Mouse (Mus musculus): ENCODE results near the gene Ogn.

Ogn gene

DNA sequence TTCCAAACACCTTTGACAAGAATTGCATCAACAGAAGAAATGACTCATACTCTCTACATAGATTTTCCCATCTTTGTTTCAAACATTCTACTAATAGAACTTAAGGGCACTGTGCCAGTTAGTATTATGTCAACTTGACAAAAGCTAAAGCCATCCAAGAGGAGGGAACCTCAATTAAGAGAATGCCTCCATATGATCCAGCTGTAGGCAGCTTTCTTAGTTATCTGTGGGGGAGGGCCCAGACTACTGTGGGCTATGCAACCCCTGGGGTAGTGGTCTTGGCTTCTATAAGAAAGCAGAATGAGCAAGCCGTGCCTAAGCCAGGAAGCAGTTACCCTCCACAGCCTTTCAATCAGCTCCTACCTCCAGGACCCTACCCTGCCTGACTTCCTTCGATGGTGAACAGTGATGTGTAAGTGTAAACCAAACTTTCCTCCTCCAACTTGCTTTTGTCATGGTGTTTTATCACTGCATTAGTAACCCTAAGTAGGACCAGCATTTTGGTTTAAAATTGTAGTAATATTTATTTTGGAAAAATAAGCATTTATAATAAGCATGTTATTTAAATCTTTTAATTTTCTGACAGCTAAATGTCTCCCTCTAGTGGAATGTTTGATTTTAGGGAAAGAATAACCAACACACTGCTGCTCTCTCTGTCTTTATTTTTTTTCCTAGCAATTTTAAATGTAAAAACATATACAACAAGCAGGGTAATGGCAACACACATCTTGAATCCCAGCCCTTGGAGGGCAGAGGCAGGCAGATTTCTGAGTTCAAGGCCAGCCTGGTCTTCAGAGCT, 37.1 kb downstream of the Ogn start:
- DNase-seq (ENCODE audit: low spot score in 2 of 2): no peak

DNA sequence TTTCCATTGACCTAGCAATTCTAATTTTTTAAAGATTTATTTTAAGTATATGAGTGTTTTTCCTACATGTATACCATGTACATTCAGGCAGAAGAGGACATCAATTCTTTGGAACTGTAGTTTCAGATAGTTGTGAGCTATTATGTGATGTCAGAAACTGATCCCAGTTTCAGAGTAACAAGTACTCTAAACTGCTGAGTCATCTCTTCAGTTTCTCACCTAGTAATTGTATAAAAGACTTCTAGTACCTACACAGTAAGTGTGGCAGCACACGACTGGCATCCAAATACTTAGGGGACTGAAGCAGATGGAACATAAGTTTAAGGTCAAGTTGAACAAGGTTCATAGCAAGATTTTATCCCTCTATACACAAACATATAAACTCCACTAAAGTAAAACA, 38.2 kb downstream of the Ogn start:
- DNase-seq (ENCODE audit: low spot score in 2 of 2): no peak

DNA sequence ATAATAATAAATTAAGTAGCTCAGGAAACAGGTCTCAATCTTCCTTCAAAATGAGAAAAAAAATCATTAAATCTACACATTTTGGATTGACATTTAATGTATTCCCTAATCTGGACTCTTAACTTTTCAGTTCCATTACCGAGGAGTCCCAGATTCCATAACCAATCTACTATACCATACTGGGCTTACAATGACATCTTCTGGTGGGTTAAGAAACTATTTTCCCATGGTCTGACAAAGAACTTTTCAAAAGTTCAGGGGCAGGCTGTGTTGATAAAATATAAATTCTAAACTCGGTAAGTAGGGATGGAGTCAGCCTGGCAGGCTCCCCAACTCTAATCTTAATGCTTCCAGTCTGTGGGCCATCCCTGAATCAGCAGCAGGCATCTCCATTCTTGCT, 43.3 kb downstream of the Ogn start:
- DNase-seq (ENCODE audit: low spot score in 2 of 2): no peak

DNA sequence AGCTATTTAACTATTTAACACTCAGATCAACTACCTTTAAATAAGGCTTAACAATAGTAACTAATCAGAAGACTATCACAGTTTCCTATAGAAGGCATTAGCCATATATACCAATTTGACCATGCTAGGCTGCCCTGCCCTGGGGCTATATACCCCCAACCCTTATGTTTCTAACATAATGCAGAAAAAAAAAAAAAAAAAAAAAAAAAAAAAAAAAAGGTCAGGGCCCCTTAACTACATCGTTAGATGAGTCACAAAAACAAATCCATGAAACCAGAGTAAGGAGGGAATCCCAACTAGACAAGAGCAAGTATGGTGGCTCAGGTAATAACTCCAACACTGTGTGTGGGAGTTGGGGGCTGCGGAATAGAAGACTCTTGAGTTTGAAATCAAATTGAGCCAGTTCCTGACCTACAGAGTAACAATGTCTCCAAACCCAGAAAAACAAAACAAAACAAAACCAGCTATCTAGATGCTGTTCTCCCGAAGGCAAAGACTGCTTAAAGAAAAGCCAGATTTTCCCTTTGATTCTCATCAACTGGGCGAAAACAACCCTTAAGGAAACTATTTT, 44.0 kb downstream of the Ogn start:
- DNase-seq (ENCODE audit: low spot score in 2 of 2): no peak

DNA sequence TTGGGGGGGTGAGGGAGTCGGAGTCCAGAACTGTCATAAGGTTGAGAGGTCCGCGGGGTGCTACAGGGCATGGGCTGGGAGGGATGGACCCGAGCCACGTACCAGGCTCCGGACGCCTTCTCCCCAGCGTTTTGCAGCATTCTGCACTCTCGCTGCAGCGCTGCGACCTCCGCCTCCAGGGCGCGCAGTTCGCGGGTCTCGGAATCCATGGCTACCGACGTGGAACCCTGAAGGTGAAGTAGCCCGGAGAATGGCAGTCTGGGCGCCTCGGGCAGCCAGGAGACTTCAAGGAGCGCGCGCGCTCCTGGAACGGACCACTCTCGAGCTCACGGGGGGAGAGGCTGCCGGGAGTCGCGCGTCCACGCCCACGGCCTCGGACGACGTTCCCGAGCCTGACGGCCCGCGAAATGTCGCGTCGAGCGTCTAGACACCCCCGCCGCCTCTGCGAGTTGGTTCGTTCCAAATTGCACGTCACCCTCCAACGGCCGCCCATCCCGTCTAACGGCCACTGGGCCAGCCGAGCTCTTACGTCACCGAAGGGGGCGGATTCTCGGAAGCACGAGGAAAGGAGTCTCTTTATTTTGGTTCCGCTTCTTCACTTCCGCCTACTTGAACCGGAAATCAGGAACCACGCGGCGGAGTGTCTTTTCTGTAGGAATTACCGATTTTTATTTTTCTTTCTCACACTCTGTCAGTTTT, 44.8 kb downstream of the Ogn start, which contains the start of the genes Cenpp and Nol8:
Cenpp (minus strand) TSS at position 305 of the 699 bp plus-strand sequence.
Nol8 (plus strand) TSS at position 598 of the 699 bp plus-strand sequence.
- DNase-seq (ENCODE audit: low spot score in 2 of 2): peak; percentile 95 to 99

DNA sequence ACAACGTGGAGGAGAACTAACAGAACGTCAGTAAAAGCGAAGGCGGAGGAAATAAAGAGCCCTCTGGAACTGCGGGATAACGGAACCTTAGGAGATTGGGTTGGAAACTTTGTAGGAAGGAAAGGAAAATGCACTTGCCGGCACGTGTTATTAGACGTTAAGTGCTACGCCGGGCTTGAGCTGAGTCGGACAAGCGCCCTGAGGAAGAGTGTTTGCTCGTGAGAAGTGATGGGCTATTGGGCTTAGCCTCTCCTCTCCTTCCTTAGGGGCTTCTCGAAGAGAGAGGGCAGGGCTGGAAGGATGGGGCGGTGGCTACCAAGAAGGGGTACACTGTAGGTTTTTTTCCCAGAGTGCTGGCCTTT, 45.3 kb downstream of the Ogn start:
- peak in 1 of 2 experiments; percentile 43 for DNase-seq (ENCODE audit: low spot score in 2 of 2)

All from urinary bladder, adult 18-20 months (tissue).